In the genomic region with DNA sequence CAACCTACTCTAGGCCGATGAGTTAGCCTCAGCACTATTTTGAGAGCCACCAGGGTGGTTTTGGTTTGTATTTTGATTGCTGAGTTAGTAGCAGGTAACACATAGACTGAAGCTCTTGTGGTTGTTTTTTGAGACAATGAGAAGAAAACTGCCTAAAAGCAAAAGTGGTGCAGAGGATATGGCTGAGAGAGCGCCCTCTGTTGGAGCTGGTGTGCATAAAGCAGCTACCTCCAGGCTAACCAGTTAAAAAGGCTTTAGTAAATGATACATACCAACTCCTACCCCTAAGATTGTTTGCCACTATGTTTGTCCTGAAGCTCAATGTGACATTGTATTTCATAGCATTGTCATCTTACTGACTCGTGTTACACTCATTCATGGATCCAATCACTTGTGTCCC, we compare ENCODE assay signal across 9 mouse cellular contexts. TPM values are rescaled to one million over a fixed set of nuclear protein-coding genes. Genes with fewer than 3 reads are reported as not detected.
DNase-seq lines count a peak whose midpoint lies in the region; ATAC-seq and TF ChIP-seq lines count a peak whose summit lies in the region.
"Had no signal": no experiment of that assay in that cellular context is flagged by ENCODE, and none has a peak within 500 bp of the region (broad histone marks: within the 10 kb centered on the region; RNA-seq: fewer than 3 reads in every experiment).

No protein-coding gene starts in this region.

- no peak overlapping the region for H3K27ac ChIP-seq in MEL (ENCODE audit: control insufficient read depth, low read depth, low read length)
- H3K27ac ChIP-seq: neural tube, embryonic 13.5 days had no signal

- DNase-seq in kidney, adult 9 months = peak; percentile 39
- no peak for DNase-seq in kidney, adult 11 months
- DNase-seq in MEL (ENCODE audit: low read depth, low spot score) = peak; percentile 83
- DNase-seq in brain, adult 2 months (ENCODE audit: low read depth, low spot score) = peak; percentile 33
- DNase-seq in gastrocnemius, adult 8-10 months (ENCODE audit: low spot score in 2 of 2) = no peak
- DNase-seq in MN1 (ENCODE audit: low spot score) = no peak

- TF ChIP-seq EP300 in MEL (IDR thresholded peaks at IDR 0.05; ENCODE audit: low read depth in 1 of 2, low read length in 2 of 2) = no peak

- TF ChIP-seq POLR2A in MEL (IDR thresholded peaks at IDR 0.05; ENCODE audit: control insufficient read depth in 1 of 2, insufficient read depth in 1 of 2, low read depth in 1 of 2, low read length in 2 of 2, poor library complexity in 1 of 2) = no peak

- H3K4me3 ChIP-seq in MEL (ENCODE audit: control insufficient read depth in 1 of 2, insufficient read depth in 1 of 2, low read depth in 2 of 2, low read length in 2 of 2) = no peak overlapping the region
- H3K4me3 ChIP-seq: neural tube, embryonic 13.5 days had no signal

- peak; percentile 53; the same call in 1 of the 2 replicates for ATAC-seq in monocyte, adult 5-6 weeks (replicated peaks; ENCODE audit: insufficient number of reproducible peaks, low FRiP score, low TSS enrichment, poor library complexity, severe bottlenecking)
- ATAC-seq in cerebellum, adult (ENCODE audit: insufficient number of reproducible peaks, low FRiP score, low TSS enrichment) = no peak

- 0 out of 4 replicates have a peak, but pooled peaks cover 0 to 4% of the 10 kb centered on the region in 2 experiments for H3K4me1 ChIP-seq in MEL (ENCODE audit: control insufficient read depth in 1 of 2, insufficient read depth in 2 of 2, low read length in 2 of 2)
- H3K4me1 ChIP-seq: neural tube, embryonic 13.5 days had no signal

- peaks cover 0 to 2% of the 10 kb centered on the region in 2 experiments; a peak in 1 of 4 replicates for H3K36me3 ChIP-seq in MEL (ENCODE audit: control insufficient read depth in 1 of 2, insufficient read depth in 2 of 2, low read length in 2 of 2)
- H3K36me3 ChIP-seq: neural tube, embryonic 13.5 days had no signal

- TF ChIP-seq RAD21 in MEL (IDR thresholded peaks at IDR 0.05; ENCODE audit: low read depth, low read length) = peak; percentile 43

- no peaks in the 10 kb centered on the region for H3K9me3 ChIP-seq in MEL (replicated peaks; ENCODE audit: insufficient read depth, low read length)
- H3K9me3 ChIP-seq: neural tube, embryonic 13.5 days had no signal

- no peaks in the 10 kb centered on the region for H3K79me2 ChIP-seq in MEL (ENCODE audit: control insufficient read depth, insufficient read depth, low read length, poor library complexity)

- no peaks in the 10 kb centered on the region for H3K27me3 ChIP-seq in MEL (ENCODE audit: control insufficient read depth in 1 of 2, insufficient read depth in 2 of 2, low read length in 2 of 2)
- H3K27me3 ChIP-seq: neural tube, embryonic 13.5 days had no signal

- H3K9ac ChIP-seq in MEL (ENCODE audit: control insufficient read depth, low read depth, low read length, poor library complexity, severe bottlenecking) = no peak overlapping the region
- H3K9ac ChIP-seq: neural tube, embryonic 13.5 days had no signal

- peak; percentile 87 to 98 (median 92) for TF ChIP-seq CTCF in MEL (IDR thresholded peaks at IDR 0.05 in 2 of 3, conservative IDR thresholded peaks at IDR 0.05 in 1 of 3; ENCODE audit: control insufficient read depth in 1 of 3, insufficient read depth in 1 of 3, low read depth in 2 of 3, low read length in 3 of 3, poor library complexity in 1 of 3, severe bottlenecking in 1 of 3)

TF ChIP-seq in MEL, 35 proteins besides CTCF, POLR2A, EP300 and RAD21:
- TF ChIP-seq SMC3 (IDR thresholded peaks at IDR 0.05; ENCODE audit: low read depth, low read length) = peak; percentile 73
- no peak for TF ChIP-seq SIN3A (IDR thresholded peaks at IDR 0.05; ENCODE audit: low read length)
- peak; percentile 32 for TF ChIP-seq BHLHE40 (IDR thresholded peaks at IDR 0.05; ENCODE audit: borderline replicate concordance, low read depth, low read length)
TF ChIP-seq in MEL: peak in this region for 2.

RNA-seq across cellular contexts. Expression of a gene that starts 54.3 kb away (rescaled TPM):
- total RNA-seq in MEL (2012; rRNA removed) = 21.0 and 21.5 TPM in 2 replicates
- polyA plus RNA-seq in MEL (2012; ENCODE audit: insufficient read depth in 1 of 2, insufficient read length in 2 of 2, low read depth in 1 of 2, low replicate concordance in 2 of 2, missing spikeins in 1 of 2) = 100 to 1,000 TPM in 1 of 2 experiments, 10 to 100 TPM in 1; 21.6 to 140 TPM
- total RNA-seq in monocyte, adult 5-6 weeks (2017) = 38.3 to 53.1 TPM (median 43.4 TPM) in 3 replicates
- 10 to 100 TPM; 11.8 to 15.0 (median 12.1) TPM for total RNA-seq in gastrocnemius, adult 8-10 months (2022)

RNA-seq across cellular contexts. Expression of a gene that starts 56.2 kb away (rescaled TPM):
- total RNA-seq in MEL (2012; rRNA removed) = 0.23 and 0.27 TPM in 2 replicates
- under 1 TPM in 1 of 2 experiments, not detected in 1; 0.29 TPM for polyA plus RNA-seq in MEL (2012; ENCODE audit: insufficient read depth in 1 of 2, insufficient read length in 2 of 2, low read depth in 1 of 2, low replicate concordance in 2 of 2, missing spikeins in 1 of 2)
- total RNA-seq in monocyte, adult 5-6 weeks (2017) = 2.4 to 5.0 TPM (median 3.9 TPM) in 3 replicates
- total RNA-seq in gastrocnemius, adult 8-10 months (2022) = under 1 TPM; 0.15 to 0.27 (median 0.20) TPM

Comparison
In these comparisons a context has a peak if more than half of its experiments do, and no peak if none do; other contexts are left out.
1. DNase-seq: peak in kidney, adult 9 months (single experiment), MEL (single experiment) and brain, adult 2 months (single experiment); none in kidney, adult 11 months (single experiment), gastrocnemius, adult 8-10 months (0 of 2) and MN1 (single experiment).